Mouse (Mus musculus) MEL (cell line): ENCODE results near the gene Cpsf6.

Experiments
- CTCF ChIP-seq, 3 experiments: IDR thresholded peaks in 2 of 3; conservative IDR thresholded peaks in 1 of 3; 2 replicates each; pipeline ENCODE4 v1.5.1; 2011 to 2012; ENCODE audit warnings: low read length in 3 of 3, low read depth in 2 of 3, mild to moderate bottlenecking in 2 of 3, improper control_type of control experiment in 1 of 3, inconsistent platforms in 1 of 3, mixed read lengths in 1 of 3, moderate library complexity in 1 of 3; ENCODE audit not compliant: control insufficient read depth in 1 of 3, insufficient read depth in 1 of 3, poor library complexity in 1 of 3, severe bottlenecking in 1 of 3
- ETS1 ChIP-seq: IDR thresholded peaks from 2 replicates; pipeline ENCODE4 v1.6.1; 2012; ENCODE audit warnings: low read depth, mild to moderate bottlenecking, inconsistent platforms, low read length, improper control_type of control experiment, moderate library complexity
- ZNF384 ChIP-seq: IDR thresholded peaks from 2 replicates; pipeline ENCODE4 v1.6.1; 2012; ENCODE audit warnings: low read depth, mild to moderate bottlenecking, inconsistent platforms, low read length, improper control_type of control experiment

- TF ChIP-seq ETS1 (no peak), CTCF (IDR thresholded peaks at IDR 0.05 in 2 of 3, conservative IDR thresholded peaks at IDR 0.05 in 1 of 3; ENCODE audit: control insufficient read depth in 1 of 3, insufficient read depth in 1 of 3, low read depth in 2 of 3, low read length in 3 of 3, poor library complexity in 1 of 3, severe bottlenecking in 1 of 3) (no peak), ZNF384 (no peak)
Measured at GRCm38 (mm10) chr10:117406283-117406588, 26.4 kb upstream of the Cpsf6 start.
